Mouse (Mus musculus) olfactory bulb, adult 2 months (tissue): ENCODE measurements at regions not wholly inside any gene's neighbourhood (a gene's known extent, or its start where the extent isn't known, plus 50 kb on each side); places are given as distances from the start of the nearest gene placed in this dataset.

Experiments used
- CTCF ChIP-seq: fragments of 200-500 bp; IDR thresholded peaks from 2 replicates; pipeline ENCODE4 v1.5.1; 2012; ENCODE audit warnings: low read depth, mild to moderate bottlenecking, low read length, moderate library complexity; ENCODE audit not compliant: insufficient read depth
- POLR2A ChIP-seq: fragments of 200-500 bp; IDR thresholded peaks from 2 replicates; pipeline ENCODE4 v1.6.1; 2012; ENCODE audit warnings: mild to moderate bottlenecking, low read depth, low read length, moderate library complexity; ENCODE audit not compliant: insufficient read depth

GRCm38 (mm10) chr4:30983611-30984010, 980.3 kb upstream of the Map3k7 start:
- TF ChIP-seq POLR2A = no peak
- TF ChIP-seq CTCF = no peak
